22 mouse cellular contexts compared by ENCODE assay signal in genomic region chr8:122483877-122484276, GRCm38 (mm10). TPM values are rescaled to one million over a fixed set of nuclear protein-coding genes. Genes with fewer than 3 reads are reported as not detected.
DNase-seq lines count a peak whose midpoint lies in the region; ATAC-seq and TF ChIP-seq lines count a peak whose summit lies in the region.
"Had no signal": no experiment of that assay in that cellular context is flagged by ENCODE, and none has a peak within 500 bp of the region (broad histone marks: within the 10 kb centered on the region; RNA-seq: fewer than 3 reads in every experiment).

No protein-coding gene starts in this region.

- no peaks in the 10 kb centered on the region for H3K27me3 ChIP-seq in heart, postnatal 0 days (ENCODE audit: control insufficient read depth, insufficient read depth, low read length)
- H3K27me3 ChIP-seq in heart, embryonic 10.5 days (ENCODE audit: insufficient read depth, poor library complexity, severe bottlenecking) = no peaks in the 10 kb centered on the region
- no peaks in the 10 kb centered on the region for H3K27me3 ChIP-seq in lung, embryonic 14.5 days (ENCODE audit: insufficient read depth, low read length)
- no peaks in the 10 kb centered on the region for H3K27me3 ChIP-seq in ES-Bruce4 (ENCODE audit: control insufficient read depth, insufficient read depth, low read length, poor library complexity, severe bottlenecking)
- H3K27me3 ChIP-seq: embryonic facial prominence, embryonic 13.5 days; forebrain, embryonic 12.5 days; limb, embryonic 13.5 days; midbrain, embryonic 13.5 days had no signal

- 98% methylated on average over 7 of the region's 7 CpGs for WGBS in heart, postnatal 0 days
- WGBS in heart, embryonic 10.5 days = 93% methylated on average over 7 of the region's 7 CpGs
- WGBS in lung, embryonic 14.5 days = 96% methylated on average over 7 of the region's 7 CpGs

- H3K9me3 ChIP-seq in heart, postnatal 0 days (replicated peaks; ENCODE audit: control insufficient read depth, low read length) = no peaks in the 10 kb centered on the region
- H3K9me3 ChIP-seq in heart, embryonic 10.5 days = no peaks in the 10 kb centered on the region
- H3K9me3 ChIP-seq in lung, embryonic 14.5 days (ENCODE audit: low read depth, low read length) = no peaks in the 10 kb centered on the region
- no peaks in the 10 kb centered on the region for H3K9me3 ChIP-seq in ES-Bruce4 (replicated peaks; ENCODE audit: control insufficient read depth, insufficient read depth, low read length, poor library complexity, severe bottlenecking)
- H3K9me3 ChIP-seq: embryonic facial prominence, embryonic 13.5 days; limb, embryonic 13.5 days; midbrain, embryonic 13.5 days had no signal

- TF ChIP-seq CTCF in heart, postnatal 0 days (IDR thresholded peaks at IDR 0.05; ENCODE audit: low read depth) = peak; percentile 11; the same call in 1 of the 2 replicates
- TF ChIP-seq CTCF in lung, embryonic 14.5 days (IDR thresholded peaks at IDR 0.05; ENCODE audit: low read depth) = peak; percentile 27; the same call in 1 of the 2 replicates
- peak; percentile 47 for TF ChIP-seq CTCF in ES-Bruce4 (IDR thresholded peaks at IDR 0.05; ENCODE audit: low read depth, low read length)

- no peak for DNase-seq in heart, postnatal 0 days (ENCODE audit: low spot score)
- DNase-seq in heart, embryonic 10.5 days (ENCODE audit: low spot score) = no peak
- no peak for DNase-seq in lung, embryonic 14.5 days
- no peak for DNase-seq in lung, postnatal 14 days
- peak; percentile 41 for DNase-seq in induced T-regulatory cell, adult 2 months (ENCODE audit: low read depth)
- DNase-seq in adipocyte (ENCODE audit: low spot score) = no peak
- DNase-seq: adrenal gland, postnatal 14 days; cerebellum, postnatal 36 days; gastrocnemius, postnatal 10 days; heart, postnatal 4 days; kidney, postnatal 25 days; lung, postnatal 36 days; right cerebral cortex, postnatal 4 days; thymus, postnatal 4 days had no signal

- no peaks in the 10 kb centered on the region for H3K4me1 ChIP-seq in heart, postnatal 0 days (ENCODE audit: control insufficient read depth, insufficient read depth)
- no peaks in the 10 kb centered on the region for H3K4me1 ChIP-seq in heart, embryonic 10.5 days
- H3K4me1 ChIP-seq in lung, embryonic 14.5 days (ENCODE audit: insufficient read depth) = no peaks in the 10 kb centered on the region
- no peaks in the 10 kb centered on the region for H3K4me1 ChIP-seq in ES-Bruce4 (ENCODE audit: control insufficient read depth, insufficient read depth, low read length)
- H3K4me1 ChIP-seq: embryonic facial prominence, embryonic 13.5 days; forebrain, embryonic 12.5 days; limb, embryonic 13.5 days; midbrain, embryonic 13.5 days had no signal

- no peak overlapping the region for H3K9ac ChIP-seq in heart, postnatal 0 days (replicated peaks; ENCODE audit: low read depth, low read length)
- no peak overlapping the region for H3K9ac ChIP-seq in lung, embryonic 14.5 days
- no peak overlapping the region for H3K9ac ChIP-seq in ES-Bruce4 (ENCODE audit: low read depth, poor library complexity, severe bottlenecking)
- H3K9ac ChIP-seq: embryonic facial prominence, embryonic 13.5 days; forebrain, embryonic 12.5 days; limb, embryonic 13.5 days; midbrain, embryonic 13.5 days had no signal

- no peak overlapping the region for H3K27ac ChIP-seq in heart, postnatal 0 days (ENCODE audit: low read depth)
- no peak overlapping the region for H3K27ac ChIP-seq in heart, embryonic 10.5 days
- H3K27ac ChIP-seq in lung, embryonic 14.5 days (ENCODE audit: low read depth) = no peak overlapping the region
- H3K27ac ChIP-seq in ES-Bruce4 (ENCODE audit: insufficient read depth, low read length) = no peak overlapping the region
- H3K27ac ChIP-seq: embryonic facial prominence, embryonic 13.5 days; forebrain, embryonic 12.5 days; limb, embryonic 13.5 days; midbrain, embryonic 13.5 days had no signal

- no peak for TF ChIP-seq EP300 in heart, postnatal 0 days (IDR thresholded peaks at IDR 0.05; ENCODE audit: low read depth)
- no peak for TF ChIP-seq EP300 in ES-Bruce4 (IDR thresholded peaks at IDR 0.05; ENCODE audit: insufficient read depth, low read depth, low read length)

- no peak overlapping the region for H3K4me3 ChIP-seq in heart, postnatal 0 days (ENCODE audit: low read depth, low read length)
- H3K4me3 ChIP-seq in heart, embryonic 10.5 days = no peak overlapping the region
- no peak overlapping the region for H3K4me3 ChIP-seq in lung, embryonic 14.5 days (ENCODE audit: low read depth, low read length)
- no peak overlapping the region for H3K4me3 ChIP-seq in ES-Bruce4 (ENCODE audit: low read depth, low read length)
- H3K4me3 ChIP-seq: embryonic facial prominence, embryonic 13.5 days; forebrain, embryonic 12.5 days; limb, embryonic 13.5 days; midbrain, embryonic 13.5 days had no signal

- no peak for ATAC-seq in heart, postnatal 0 days (ENCODE audit: insufficient read depth, low read depth)
- ATAC-seq in lung, embryonic 14.5 days (ENCODE audit: insufficient read depth) = no peak
- ATAC-seq: midbrain, embryonic 13.5 days had no signal

- peaks cover 89% of the 10 kb centered on the region for H3K36me3 ChIP-seq in heart, postnatal 0 days (replicated peaks; ENCODE audit: control insufficient read depth, insufficient read depth, low read length)
- peaks cover 100% of the 10 kb centered on the region for H3K36me3 ChIP-seq in heart, embryonic 10.5 days
- peaks cover 97% of the 10 kb centered on the region for H3K36me3 ChIP-seq in lung, embryonic 14.5 days (ENCODE audit: insufficient read depth)
- H3K36me3 ChIP-seq in ES-Bruce4 (ENCODE audit: control insufficient read depth, insufficient read depth, low read length, poor library complexity, severe bottlenecking) = peaks cover 84% of the 10 kb centered on the region

- TF ChIP-seq POLR2A in ES-Bruce4 (IDR thresholded peaks at IDR 0.05; ENCODE audit: insufficient read depth, low read length) = no peak

- H3K4me2 ChIP-seq in heart, postnatal 0 days (ENCODE audit: low read depth, low read length) = no peak overlapping the region
- H3K4me2 ChIP-seq in lung, embryonic 14.5 days = no peak overlapping the region
- H3K4me2 ChIP-seq: embryonic facial prominence, embryonic 13.5 days; forebrain, embryonic 12.5 days; heart, embryonic 11.5 days; limb, embryonic 13.5 days; midbrain, embryonic 13.5 days had no signal

RNA-seq across cellular contexts. Expression of gene Ctu2, which starts 7.9 kb away (rescaled TPM):
- 19.5 and 28.4 TPM in 2 replicates for total RNA-seq in heart, postnatal 0 days (2014; rRNA removed; ENCODE audit: low replicate concordance)
- 20.9 and 24.3 TPM in 2 replicates for polyA plus RNA-seq in heart, postnatal 0 days (2015; fragmentation: Nextera tagmentation; extraction: Ambion mirVana)
- polyA plus RNA-seq in heart, embryonic 10.5 days (2016; fragmentation: Nextera tagmentation; extraction: Ambion mirVana) = 40.5 and 45.9 TPM in 2 replicates
- 45.4 and 56.2 TPM in 2 replicates for polyA plus RNA-seq in lung, embryonic 14.5 days (2014; fragmentation: Nextera tagmentation; extraction: Ambion mirVana)
- polyA plus RNA-seq in ES-Bruce4 (2011; ENCODE audit: insufficient read depth, insufficient read length, low read depth, missing spikeins) = 40.0 and 44.2 TPM in 2 replicates

RNA-seq across cellular contexts. Expression of gene Rnf166, which starts 8.0 kb away (rescaled TPM):
- 39.7 and 42.7 TPM in 2 replicates for total RNA-seq in heart, postnatal 0 days (2014; rRNA removed; ENCODE audit: low replicate concordance)
- 39.4 and 45.9 TPM in 2 replicates for polyA plus RNA-seq in heart, postnatal 0 days (2015; fragmentation: Nextera tagmentation; extraction: Ambion mirVana)
- 37.1 and 38.8 TPM in 2 replicates for polyA plus RNA-seq in heart, embryonic 10.5 days (2016; fragmentation: Nextera tagmentation; extraction: Ambion mirVana)
- polyA plus RNA-seq in lung, embryonic 14.5 days (2014; fragmentation: Nextera tagmentation; extraction: Ambion mirVana) = 34.7 and 37.2 TPM in 2 replicates
- 15.6 and 17.1 TPM in 2 replicates for polyA plus RNA-seq in ES-Bruce4 (2011; ENCODE audit: insufficient read depth, insufficient read length, low read depth, missing spikeins)

RNA-seq across cellular contexts. Expression of gene Snai3, which starts 23.3 kb away (rescaled TPM):
- total RNA-seq in heart, postnatal 0 days (2014; rRNA removed; ENCODE audit: low replicate concordance) = 1.2 TPM in 1 of 2 replicates, not detected in the other
- polyA plus RNA-seq in heart, postnatal 0 days (2015; fragmentation: Nextera tagmentation; extraction: Ambion mirVana) = 0.61 and 1.6 TPM in 2 replicates
- 2.3 and 6.6 TPM in 2 replicates for polyA plus RNA-seq in heart, embryonic 10.5 days (2016; fragmentation: Nextera tagmentation; extraction: Ambion mirVana)
- polyA plus RNA-seq in lung, embryonic 14.5 days (2014; fragmentation: Nextera tagmentation; extraction: Ambion mirVana) = 0.87 and 1.3 TPM in 2 replicates
- 10.1 and 10.2 TPM in 2 replicates for polyA plus RNA-seq in ES-Bruce4 (2011; ENCODE audit: insufficient read depth, insufficient read length, low read depth, missing spikeins)
- total RNA-seq: adrenal gland, postnatal 14 days; layer of hippocampus, postnatal 25 days had no signal
- polyA plus RNA-seq: forebrain, embryonic 12.5 days; midbrain, embryonic 13.5 days; neural tube, embryonic 11.5 days had no signal

RNA-seq across cellular contexts. Expression of gene Mvd, which starts 40.7 kb away (rescaled TPM):
- total RNA-seq in heart, postnatal 0 days (2014; rRNA removed; ENCODE audit: low replicate concordance) = 5.3 and 13.3 TPM in 2 replicates
- 11.4 and 11.7 TPM in 2 replicates for polyA plus RNA-seq in heart, postnatal 0 days (2015; fragmentation: Nextera tagmentation; extraction: Ambion mirVana)
- 41.7 and 43.8 TPM in 2 replicates for polyA plus RNA-seq in heart, embryonic 10.5 days (2016; fragmentation: Nextera tagmentation; extraction: Ambion mirVana)
- polyA plus RNA-seq in lung, embryonic 14.5 days (2014; fragmentation: Nextera tagmentation; extraction: Ambion mirVana) = 27.1 and 29.5 TPM in 2 replicates
- 60.4 and 61.6 TPM in 2 replicates for polyA plus RNA-seq in ES-Bruce4 (2011; ENCODE audit: insufficient read depth, insufficient read length, low read depth, missing spikeins)

RNA-seq across cellular contexts. Expression of gene Cyba, which starts 51.1 kb away (rescaled TPM):
- total RNA-seq in heart, postnatal 0 days (2014; rRNA removed; ENCODE audit: low replicate concordance) = 126 and 162 TPM in 2 replicates
- polyA plus RNA-seq in heart, postnatal 0 days (2015; fragmentation: Nextera tagmentation; extraction: Ambion mirVana) = 159 and 160 TPM in 2 replicates
- 185 and 214 TPM in 2 replicates for polyA plus RNA-seq in heart, embryonic 10.5 days (2016; fragmentation: Nextera tagmentation; extraction: Ambion mirVana)
- polyA plus RNA-seq in lung, embryonic 14.5 days (2014; fragmentation: Nextera tagmentation; extraction: Ambion mirVana) = 165 and 175 TPM in 2 replicates
- polyA plus RNA-seq in ES-Bruce4 (2011; ENCODE audit: insufficient read depth, insufficient read length, low read depth, missing spikeins) = 76.1 and 89.4 TPM in 2 replicates
